14 mouse cellular contexts compared by ENCODE assay signal in the genomic region with DNA sequence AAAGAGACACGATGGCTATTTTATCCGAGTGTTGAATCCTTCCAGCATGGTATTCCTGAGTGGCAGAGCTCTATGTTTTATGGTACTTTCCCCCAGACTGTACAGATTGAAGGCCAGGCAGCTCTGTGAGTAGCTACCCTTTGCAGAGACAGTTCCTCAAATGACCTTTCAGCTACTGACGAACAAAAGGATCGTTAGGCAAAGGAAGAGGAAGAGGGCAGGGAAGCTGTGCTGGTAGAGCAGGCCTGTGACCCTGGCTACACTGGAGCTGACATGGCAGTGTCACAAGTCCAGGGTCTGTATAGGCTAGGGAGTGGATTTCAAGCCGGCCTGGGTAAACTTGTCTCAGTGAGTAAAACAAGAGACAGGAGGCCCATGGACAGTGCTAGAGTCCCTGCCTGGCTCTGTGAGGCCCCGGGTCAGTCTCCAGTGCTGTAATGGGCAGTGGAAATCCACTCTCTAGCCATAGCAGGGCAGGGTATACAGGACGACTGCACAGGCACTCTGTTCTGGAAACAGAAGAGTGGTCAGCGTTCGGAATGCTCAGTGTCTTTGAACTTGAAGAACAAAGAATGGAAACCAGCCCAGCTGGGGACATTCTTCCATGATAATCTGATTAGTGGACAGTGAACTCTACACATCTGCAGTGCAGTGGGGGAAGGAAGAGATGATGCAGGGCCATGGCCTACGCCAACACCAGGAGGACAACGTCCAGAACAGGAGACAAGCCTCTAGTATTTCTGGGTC. TPM values are rescaled to one million over a fixed set of nuclear protein-coding genes. Genes with fewer than 3 reads are reported as not detected.
A peak's percentile ranks its signal among the peaks of the same experiment; 100 is the strongest.
DNase-seq lines count a peak whose midpoint lies in the region; ATAC-seq and TF ChIP-seq lines count a peak whose summit lies in the region.
"Had no signal": no experiment of that assay in that cellular context is flagged by ENCODE, and none has a peak within 500 bp of the region (broad histone marks: within the 10 kb centered on the region; RNA-seq: fewer than 3 reads in every experiment).

No protein-coding gene starts in this region.

- TF ChIP-seq POLR2A in heart, adult 2 months (IDR thresholded peaks at IDR 0.05; ENCODE audit: insufficient read depth, low read depth, low read length): no peak

- peaks cover 27% of the 10 kb centered on the region for H3K4me1 ChIP-seq in heart, adult 2 months (ENCODE audit: control insufficient read depth, insufficient read depth, low read length)
- peaks cover 29% of the 10 kb centered on the region for H3K4me1 ChIP-seq in liver, embryonic 13.5 days (replicated peaks)

- intact Hi-C loops in heart, adult 2 months (cut with DNase I): loop anchor here (2.0 kb wide), 1 partner anchor 37 kb away; no protein-coding TSS in a partner anchor

- H3K79me2 ChIP-seq in heart, adult 2 months (replicated peaks; ENCODE audit: control insufficient read depth, insufficient read depth, low read length): no peaks in the 10 kb centered on the region

- H3K4me2 ChIP-seq in liver, embryonic 13.5 days: no peak overlapping the region
- H3K4me2 ChIP-seq: hindbrain, embryonic 15.5 days had no signal

- no peak for TF ChIP-seq CTCF in heart, adult 2 months (IDR thresholded peaks at IDR 0.05)

- H3K4me3 ChIP-seq in heart, adult 2 months: no peak overlapping the region
- H3K4me3 ChIP-seq in liver, embryonic 13.5 days (replicated peaks): no peak overlapping the region
- H3K4me3 ChIP-seq: hindbrain, embryonic 15.5 days; myocyte had no signal

- peak overlapping the region; percentile 70 for H3K27ac ChIP-seq in heart, adult 2 months
- H3K27ac ChIP-seq in liver, embryonic 13.5 days: peak overlapping the region; percentile 43; the same call in 1 of the 2 replicates
- H3K27ac ChIP-seq: hindbrain, embryonic 15.5 days; liver, embryonic 14.5 days had no signal

- H3K9me3 ChIP-seq in liver, embryonic 13.5 days (replicated peaks): no peaks in the 10 kb centered on the region
- H3K9me3 ChIP-seq: hindbrain, embryonic 15.5 days had no signal

- ATAC-seq in liver, embryonic 13.5 days (ENCODE audit: low read depth): no peak

- no peaks in the 10 kb centered on the region for H3K27me3 ChIP-seq in heart, adult 2 months (ENCODE audit: control insufficient read depth, insufficient read depth, low read length)
- no peaks in the 10 kb centered on the region for H3K27me3 ChIP-seq in liver, embryonic 13.5 days
- H3K27me3 ChIP-seq: hindbrain, embryonic 15.5 days had no signal

- H3K36me3 ChIP-seq in heart, adult 2 months (ENCODE audit: control insufficient read depth, insufficient read depth, low read length): peaks cover 2% of the 10 kb centered on the region; the same call in 1 of the 2 replicates
- no peaks in the 10 kb centered on the region for H3K36me3 ChIP-seq in liver, embryonic 13.5 days
- H3K36me3 ChIP-seq: hindbrain, embryonic 15.5 days had no signal

- no peak overlapping the region for H3K9ac ChIP-seq in heart, adult 2 months (ENCODE audit: low read depth, low read length)
- no peak overlapping the region for H3K9ac ChIP-seq in liver, embryonic 13.5 days
- H3K9ac ChIP-seq: hindbrain, embryonic 15.5 days; liver, embryonic 14.5 days had no signal

- DNase-seq in heart, adult 2 months: no peak
- DNase-seq in heart, adult 8-10 months (ENCODE audit: low spot score): no peak
- peak; percentile 52 for DNase-seq in kidney, postnatal 14 days
- no peak for DNase-seq in kidney, adult 8-10 months
- peak; percentile 29 for DNase-seq in Muller cell, postnatal 12 days (ENCODE audit: inconsistent ontology term)
- no peak for DNase-seq in liver, embryonic 13.5 days
- no peak for DNase-seq in right cerebral cortex, postnatal 4 days
- no peak for DNase-seq in cerebellum, postnatal 4 days (ENCODE audit: low spot score in 2 of 2)
- DNase-seq: adrenal gland, postnatal 10 days; cerebellum, adult 2 months; right cerebral cortex, postnatal 14 days had no signal

- TF ChIP-seq EP300 in heart, adult 2 months (IDR thresholded peaks at IDR 0.05; ENCODE audit: insufficient read depth, low read depth, low read length): no peak

- 41% methylated on average over 11 of the region's 11 CpGs for WGBS in heart, adult 2 months
- 47% methylated on average over 11 of the region's 11 CpGs for WGBS in liver, embryonic 13.5 days (ENCODE audit: insufficient replicate concordance)

RNA-seq across cellular contexts. Expression of a gene that starts 51.3 kb away (rescaled TPM):
- 10 to 100 TPM; 10.5 to 11.5 TPM for total RNA-seq in heart, adult 2 months (2021)
- polyA plus RNA-seq in heart, adult 2 months (2012; rRNA removed): 13.5 and 21.5 TPM in 2 replicates
- 10 to 100 TPM; 10.3 to 12.9 (median 12.5) TPM for total RNA-seq in heart, adult 8-10 months (2022)
- 2.9 and 3.1 TPM in 2 replicates for polyA plus RNA-seq in liver, embryonic 13.5 days (2015; fragmentation: Nextera tagmentation; extraction: Ambion mirVana)

Comparison
In these comparisons a context has a peak if more than half of its experiments do, and no peak if none do; other contexts are left out.
1. DNase-seq: peak in kidney, postnatal 14 days (single experiment) and Muller cell, postnatal 12 days (single experiment); none in heart, adult 2 months (0 of 2), heart, adult 8-10 months (single experiment), kidney, adult 8-10 months (0 of 2), liver, embryonic 13.5 days (single experiment), right cerebral cortex, postnatal 4 days (single experiment) and cerebellum, postnatal 4 days (0 of 2).